Mouse (Mus musculus) lung, adult 2 months (tissue): ENCODE measurements around the gene Otog. TPM values are rescaled to one million over a fixed set of nuclear protein-coding genes. Genes with fewer than 3 reads are reported as not detected.
A peak's percentile ranks its signal among the peaks of the same experiment; 100 is the strongest.

Experiments
- DNase-seq: peaks from one replicate; pipeline ENCODE4 v3.0.0; 2022
- H3K4me1 ChIP-seq: fragments of 200-500 bp; 2 replicates; pipeline ENCODE4 v1.6.1; 2011; ENCODE audit warnings: low read length; ENCODE audit not compliant: control insufficient read depth, insufficient read depth
- H3K4me3 ChIP-seq: fragments of 200-500 bp; replicated peaks from 2 replicates; pipeline ENCODE3; 2011; ENCODE audit warnings: low read depth, mild to moderate bottlenecking, control low read depth, low read length; ENCODE audit errors: extremely low read depth
- CTCF ChIP-seq: fragments of 200-500 bp; IDR thresholded peaks from 2 replicates; pipeline ENCODE4 v1.5.1; 2011; ENCODE audit warnings: mild to moderate bottlenecking, low read length, control low read depth; ENCODE audit not compliant: insufficient read depth
- POLR2A ChIP-seq: fragments of 200-500 bp; IDR thresholded peaks from 2 replicates; pipeline ENCODE4 v1.6.1; 2011; ENCODE audit warnings: low read depth, mild to moderate bottlenecking, control low read depth, low read length, borderline replicate concordance; ENCODE audit errors: extremely low read depth
- WGBS: fragments of 180-500 bp; shearing (Covaris S2); methylation state at CpG from one replicate; pipeline ENCODE4 v1.1.7; 2018; 5-methylcytosine and 5-hydroxymethylcytosine counted together
- polyA plus RNA-seq: library from polyadenylated mRNA; depleted of rRNA; stranded (reverse); fragments of >200 nt; gene quantifications from 2 replicates; pipeline ENCODE4 v1.2.3, GENCODE M21; 2012

Gene Otog
- polyA plus RNA-seq, 1 experiment = not detected

GRCm38 (mm10) chr7:46226253-46226652, 14.5 kb upstream of the Otog start:
- H3K4me1 ChIP-seq = no peaks in the 10 kb centered on the region
- H3K4me3 ChIP-seq = no peak overlapping the region
- peak; percentile 67 for TF ChIP-seq CTCF
- TF ChIP-seq POLR2A = no peak
- peak; percentile 22 for DNase-seq
- WGBS = 29% methylated on average over 7 of the region's 7 CpGs

GRCm38 (mm10) chr7:46226936-46227335, 13.9 kb upstream of the Otog start:
- Histone ChIP-seq H3K4me1 (no peaks in the 10 kb centered on the region), H3K4me3 (no peak overlapping the region)
- no peak for DNase-seq
- no peak for TF ChIP-seq CTCF
- TF ChIP-seq POLR2A = no peak
- WGBS = 64% methylated on average over 4 of the region's 4 CpGs

- DNase-seq = no peak
- no peak for TF ChIP-seq POLR2A
- no peak for TF ChIP-seq CTCF
- H3K4me1 ChIP-seq = no peaks in the 10 kb centered on the region
- WGBS = 72% methylated on average over 18 of the region's 18 CpGs
- H3K4me3 ChIP-seq = no peak overlapping the region
These were observed 4.8 kb upstream of the Otog start for GRCm38 (mm10) chr7:46235948-46236347.

- Histone ChIP-seq H3K4me1 (no peaks in the 10 kb centered on the region), H3K4me3 (no peak overlapping the region)
- TF ChIP-seq POLR2A = no peak
- no peak for TF ChIP-seq CTCF
- DNase-seq = no peak
- WGBS = 86% methylated on average over 15 of the region's 15 CpGs
These were observed 4.4 kb upstream of the Otog start for GRCm38 (mm10) chr7:46236363-46236762.

GRCm38 (mm10) chr7:46237192-46237591, 3.6 kb upstream of the Otog start:
- no peak for DNase-seq
- WGBS = 62% methylated on average over 7 of the region's 7 CpGs
- TF ChIP-seq POLR2A (no peak), CTCF (no peak)

GRCm38 (mm10) chr7:46238346-46238745, 2.4 kb upstream of the Otog start, which contains the start of gene Ush1c:
Ush1c (minus strand) TSS chr7:46238503.
- no peak for DNase-seq
- WGBS = 20% methylated on average over 10 of the region's 10 CpGs
- H3K4me1 ChIP-seq = no peaks in the 10 kb centered on the region
- H3K4me3 ChIP-seq = no peak within 1 kb of the TSS
- TF ChIP-seq POLR2A (no peak), CTCF (no peak)

More at GRCm38 (mm10) chr7:46237192-46237591, 3.6 kb upstream of the Otog start:
- H3K4me3 ChIP-seq = no peak overlapping the region
- no peaks in the 10 kb centered on the region for H3K4me1 ChIP-seq

GRCm38 (mm10) chr7:46240091-46240490, 696 bp upstream of the Otog start:
- no peak for DNase-seq
- Histone ChIP-seq H3K4me1 (no peaks in the 10 kb centered on the region), H3K4me3 (no peak overlapping the region)
- TF ChIP-seq CTCF = no peak
- TF ChIP-seq POLR2A = no peak
- 81% methylated on average over 4 of the region's 4 CpGs for WGBS

GRCm38 (mm10) chr7:46246876-46247275, 6.1 kb downstream of the Otog start:
- Histone ChIP-seq H3K4me1 (no peaks in the 10 kb centered on the region), H3K4me3 (no peak overlapping the region)
- no peak for DNase-seq
- TF ChIP-seq POLR2A = no peak
- no peak for TF ChIP-seq CTCF

GRCm38 (mm10) chr7:46247606-46248005, 6.8 kb downstream of the Otog start:
- Histone ChIP-seq H3K4me3 (no peak overlapping the region), H3K4me1 (no peaks in the 10 kb centered on the region)
- DNase-seq = no peak
- TF ChIP-seq POLR2A (no peak), CTCF (no peak)
- 81% methylated on average over 3 of the region's 3 CpGs for WGBS

- H3K4me3 ChIP-seq = no peak overlapping the region
- 76% methylated on average over 4 of the region's 4 CpGs for WGBS
- no peaks in the 10 kb centered on the region for H3K4me1 ChIP-seq
- TF ChIP-seq POLR2A = no peak
- peak; percentile 3; the same call in 1 of the 2 replicates for TF ChIP-seq CTCF
- DNase-seq = no peak
These were observed 11.1 kb downstream of the Otog start for GRCm38 (mm10) chr7:46251841-46252240.

GRCm38 (mm10) chr7:46276156-46276555, 35.4 kb downstream of the Otog start:
- no peak for DNase-seq
- 49% methylated on average over 5 of the region's 5 CpGs for WGBS
- H3K4me1 ChIP-seq = no peaks in the 10 kb centered on the region
- TF ChIP-seq POLR2A (no peak), CTCF (no peak)
- no peak overlapping the region for H3K4me3 ChIP-seq
